In the genomic region with DNA sequence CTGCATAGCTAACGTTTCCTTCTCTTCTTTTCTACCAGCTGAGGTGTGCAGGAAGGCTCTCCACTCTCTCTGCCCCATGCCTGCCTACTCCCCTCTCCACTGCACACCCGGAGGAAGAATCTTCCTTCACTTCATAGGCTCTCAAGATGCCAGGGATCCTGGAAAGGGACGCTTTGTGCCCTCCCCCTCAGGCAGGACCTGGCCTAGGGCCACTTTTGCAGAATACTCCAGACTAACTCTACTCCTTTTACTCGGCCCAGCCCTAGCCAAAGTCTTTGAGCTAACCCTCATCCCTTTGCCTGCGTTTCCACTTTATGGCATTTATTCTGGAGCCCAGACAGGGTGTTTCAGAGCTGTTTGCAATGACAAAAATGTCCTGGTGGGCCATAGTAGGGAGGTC, we compare ENCODE assay signal across 7 mouse cellular contexts. TPM values are rescaled to one million over a fixed set of nuclear protein-coding genes. Genes with fewer than 3 reads are reported as not detected.
DNase-seq lines count a peak whose midpoint lies in the region; ATAC-seq and TF ChIP-seq lines count a peak whose summit lies in the region.

No protein-coding gene starts in this region.

- DNase-seq in neural tube, embryonic 11.5 days (ENCODE audit: low spot score) = no peak
- DNase-seq in neural tube, embryonic 10.5 days (ENCODE audit: extremely low spot score, low spot score) = no peak
- no peak for DNase-seq in thymus, adult 18-20 months
- no peak for DNase-seq in retina, embryonic 14.5 days (ENCODE audit: low spot score)

- no peak; the same call in 1 of the 2 replicates for ATAC-seq in neural tube, embryonic 11.5 days (ENCODE audit: insufficient read depth, low FRiP score, low TSS enrichment)
- peak; percentile 26 for ATAC-seq in erythroid progenitor cell, adult 5-6 weeks (replicated peaks; ENCODE audit: low FRiP score, poor library complexity, severe bottlenecking)
- ATAC-seq in intestine, postnatal 0 days = peak; percentile 5; the same call in 1 of the 2 replicates
- no peak; the same call in 1 of the 2 replicates for ATAC-seq in midbrain, embryonic 12.5 days (ENCODE audit: low FRiP score, low read depth)

- peak overlapping the region; percentile 93 for H3K4me3 ChIP-seq in neural tube, embryonic 11.5 days (ENCODE audit: low read depth, low read length)
- H3K4me3 ChIP-seq in intestine, postnatal 0 days (ENCODE audit: low read depth, low read length) = peak overlapping the region; percentile 84
- H3K4me3 ChIP-seq in midbrain, embryonic 12.5 days = peak overlapping the region; percentile 92

- WGBS in neural tube, embryonic 11.5 days = 14% methylated on average over 5 of the region's 5 CpGs
- 6% methylated on average over 5 of the region's 5 CpGs for WGBS in intestine, postnatal 0 days
- 17% methylated on average over 5 of the region's 5 CpGs for WGBS in midbrain, embryonic 12.5 days

- peak overlapping the region; percentile 93 for H3K4me2 ChIP-seq in neural tube, embryonic 11.5 days (ENCODE audit: low read depth)
- H3K4me2 ChIP-seq in intestine, postnatal 0 days (replicated peaks; ENCODE audit: low read depth) = peak overlapping the region; percentile 92
- peak overlapping the region; percentile 93 for H3K4me2 ChIP-seq in midbrain, embryonic 12.5 days (replicated peaks)

- peaks cover under 1% of the 10 kb centered on the region; the same call in 1 of the 2 replicates for H3K36me3 ChIP-seq in neural tube, embryonic 11.5 days (ENCODE audit: control insufficient read depth, insufficient read depth, low read length)
- H3K36me3 ChIP-seq in intestine, postnatal 0 days (ENCODE audit: control insufficient read depth, insufficient read depth) = peaks cover 16% of the 10 kb centered on the region; the same call in 1 of the 2 replicates
- H3K36me3 ChIP-seq in midbrain, embryonic 12.5 days = peaks cover 18% of the 10 kb centered on the region

- no peaks in the 10 kb centered on the region for H3K9me3 ChIP-seq in neural tube, embryonic 11.5 days (ENCODE audit: control insufficient read depth, low read length)
- H3K9me3 ChIP-seq in intestine, postnatal 0 days (ENCODE audit: control insufficient read depth) = no peaks in the 10 kb centered on the region
- H3K9me3 ChIP-seq in midbrain, embryonic 12.5 days = no peaks in the 10 kb centered on the region

- H3K27me3 ChIP-seq in neural tube, embryonic 11.5 days (ENCODE audit: control insufficient read depth, insufficient read depth, low read length) = peaks cover 6% of the 10 kb centered on the region
- no peaks in the 10 kb centered on the region for H3K27me3 ChIP-seq in intestine, postnatal 0 days (replicated peaks; ENCODE audit: control insufficient read depth, insufficient read depth, low read length)
- H3K27me3 ChIP-seq in midbrain, embryonic 12.5 days = peaks cover 17% of the 10 kb centered on the region

- peaks cover 20% of the 10 kb centered on the region for H3K4me1 ChIP-seq in neural tube, embryonic 11.5 days (ENCODE audit: control insufficient read depth, insufficient read depth, low read length)
- peaks cover 20% of the 10 kb centered on the region for H3K4me1 ChIP-seq in intestine, postnatal 0 days (replicated peaks; ENCODE audit: control insufficient read depth, insufficient read depth, low read length)
- peaks cover 28% of the 10 kb centered on the region for H3K4me1 ChIP-seq in midbrain, embryonic 12.5 days

- TF ChIP-seq CTCF in intestine, postnatal 0 days (IDR thresholded peaks at IDR 0.05; ENCODE audit: low read depth) = no peak

- H3K27ac ChIP-seq in neural tube, embryonic 11.5 days (ENCODE audit: low read depth, low read length) = peak overlapping the region; percentile 90
- peak overlapping the region; percentile 93 for H3K27ac ChIP-seq in intestine, postnatal 0 days (ENCODE audit: low read depth, low read length)
- H3K27ac ChIP-seq in midbrain, embryonic 12.5 days (replicated peaks) = peak overlapping the region; percentile 97

- H3K9ac ChIP-seq in neural tube, embryonic 11.5 days (ENCODE audit: low read length) = peak overlapping the region; percentile 78
- H3K9ac ChIP-seq in intestine, postnatal 0 days (ENCODE audit: low read depth, low read length) = peak overlapping the region; percentile 59
- peak overlapping the region; percentile 80 for H3K9ac ChIP-seq in midbrain, embryonic 12.5 days (replicated peaks)

RNA-seq across cellular contexts. Expression of gene Trmt61a, which starts 0.5 kb away (rescaled TPM):
- polyA plus RNA-seq in neural tube, embryonic 11.5 days (2014; fragmentation: Nextera tagmentation; extraction: Ambion mirVana) = 5.8 and 6.6 TPM in 2 replicates
- total RNA-seq in erythroid progenitor cell, adult 5-6 weeks (2015; ENCODE audit: low replicate concordance) = 1.8 and 2.1 TPM in 2 replicates
- 0.39 and 2.3 TPM in 2 replicates for total RNA-seq in erythroid progenitor cell, adult 5-6 weeks (2017; ENCODE audit: low replicate concordance)
- polyA plus RNA-seq in intestine, postnatal 0 days (2015; fragmentation: Nextera tagmentation; extraction: Ambion mirVana) = 5.6 TPM in 2 replicates
- 11.8 and 13.2 TPM in 2 replicates for polyA plus RNA-seq in midbrain, embryonic 12.5 days (2016; fragmentation: Nextera tagmentation; extraction: Ambion mirVana)

RNA-seq across cellular contexts. Expression of gene Ckb, which starts 5.3 kb away (rescaled TPM):
- polyA plus RNA-seq in neural tube, embryonic 11.5 days (2014; fragmentation: Nextera tagmentation; extraction: Ambion mirVana) = 2,083 and 2,271 TPM in 2 replicates
- 2.5 and 9.4 TPM in 2 replicates for total RNA-seq in erythroid progenitor cell, adult 5-6 weeks (2015; ENCODE audit: low replicate concordance)
- total RNA-seq in erythroid progenitor cell, adult 5-6 weeks (2017; ENCODE audit: low replicate concordance) = 5.2 and 10.0 TPM in 2 replicates
- 628 and 645 TPM in 2 replicates for polyA plus RNA-seq in intestine, postnatal 0 days (2015; fragmentation: Nextera tagmentation; extraction: Ambion mirVana)
- polyA plus RNA-seq in midbrain, embryonic 12.5 days (2016; fragmentation: Nextera tagmentation; extraction: Ambion mirVana) = 2,376 and 2,635 TPM in 2 replicates

RNA-seq across cellular contexts. Expression of gene Bag5, which starts 35.6 kb away (rescaled TPM):
- polyA plus RNA-seq in neural tube, embryonic 11.5 days (2014; fragmentation: Nextera tagmentation; extraction: Ambion mirVana) = 58.8 and 60.0 TPM in 2 replicates
- total RNA-seq in erythroid progenitor cell, adult 5-6 weeks (2015; ENCODE audit: low replicate concordance) = 5.4 and 6.3 TPM in 2 replicates
- 1.2 and 8.1 TPM in 2 replicates for total RNA-seq in erythroid progenitor cell, adult 5-6 weeks (2017; ENCODE audit: low replicate concordance)
- polyA plus RNA-seq in intestine, postnatal 0 days (2015; fragmentation: Nextera tagmentation; extraction: Ambion mirVana) = 29.6 and 32.1 TPM in 2 replicates
- 62.0 and 64.0 TPM in 2 replicates for polyA plus RNA-seq in midbrain, embryonic 12.5 days (2016; fragmentation: Nextera tagmentation; extraction: Ambion mirVana)

RNA-seq across cellular contexts. Expression of gene Apopt1, which starts 35.6 kb away (rescaled TPM):
- 53.1 and 53.4 TPM in 2 replicates for polyA plus RNA-seq in neural tube, embryonic 11.5 days (2014; fragmentation: Nextera tagmentation; extraction: Ambion mirVana)
- 8.4 and 22.7 TPM in 2 replicates for total RNA-seq in erythroid progenitor cell, adult 5-6 weeks (2015; ENCODE audit: low replicate concordance)
- total RNA-seq in erythroid progenitor cell, adult 5-6 weeks (2017; ENCODE audit: low replicate concordance) = 4.8 and 11.3 TPM in 2 replicates
- polyA plus RNA-seq in intestine, postnatal 0 days (2015; fragmentation: Nextera tagmentation; extraction: Ambion mirVana) = 42.6 and 44.8 TPM in 2 replicates
- 52.3 and 57.8 TPM in 2 replicates for polyA plus RNA-seq in midbrain, embryonic 12.5 days (2016; fragmentation: Nextera tagmentation; extraction: Ambion mirVana)

Comparison
In these comparisons a context has a peak if more than half of its experiments do, and no peak if none do; other contexts are left out.
1. ATAC-seq: peak in erythroid progenitor cell, adult 5-6 weeks (single experiment) and intestine, postnatal 0 days (single experiment); none in neural tube, embryonic 11.5 days (single experiment) and midbrain, embryonic 12.5 days (single experiment).
2. Peak in every context shown above with its lines, with median percentiles within 50 percentile points of each other: H3K27ac ChIP-seq, H3K4me2 ChIP-seq, H3K4me3 ChIP-seq and H3K9ac ChIP-seq.